Mouse (Mus musculus): ENCODE measurements at regions not wholly inside any gene's neighbourhood (a gene's known extent, or its start where the extent isn't known, plus 50 kb on each side); places are given as distances from the start of the nearest gene placed in this dataset.

GRCm38 (mm10) chr15:63674404-63674803, 170.6 kb downstream of the Gsdmc2 start:
- ATAC-seq (replicated peaks; ENCODE audit: low read depth, poor library complexity, severe bottlenecking) = no peak

- ATAC-seq (replicated peaks; ENCODE audit: low read depth, poor library complexity, severe bottlenecking) = no peak
These were observed 173.9 kb downstream of the Gsdmc2 start for GRCm38 (mm10) chr15:63671081-63671480.

- no peak for ATAC-seq (replicated peaks; ENCODE audit: low read depth, poor library complexity, severe bottlenecking)
These were observed 174.4 kb downstream of the Gsdmc2 start for GRCm38 (mm10) chr15:63670561-63670960.

GRCm38 (mm10) chr15:63667536-63667935, 177.4 kb downstream of the Gsdmc2 start:
- ATAC-seq (replicated peaks; ENCODE audit: low read depth, poor library complexity, severe bottlenecking) = no peak

- peak; percentile 90 for ATAC-seq (replicated peaks; ENCODE audit: low read depth, poor library complexity, severe bottlenecking)
These were observed 179.5 kb downstream of the Gsdmc2 start for GRCm38 (mm10) chr15:63665517-63665916.

GRCm38 (mm10) chr15:63664877-63665276, 180.1 kb downstream of the Gsdmc2 start:
- no peak for ATAC-seq (replicated peaks; ENCODE audit: low read depth, poor library complexity, severe bottlenecking)

- no peak for ATAC-seq (replicated peaks; ENCODE audit: low read depth, poor library complexity, severe bottlenecking)
These were observed 182.8 kb downstream of the Gsdmc2 start for GRCm38 (mm10) chr15:63662183-63662582.

GRCm38 (mm10) chr15:63658031-63658521, 186.9 kb downstream of the Gsdmc2 start:
- ATAC-seq (replicated peaks; ENCODE audit: low read depth, poor library complexity, severe bottlenecking) = peak; percentile 73

- peak; percentile 20; the same call in 1 of the 2 replicates for ATAC-seq (replicated peaks; ENCODE audit: low read depth, poor library complexity, severe bottlenecking)
These were observed 192.6 kb downstream of the Gsdmc2 start for GRCm38 (mm10) chr15:63652216-63652961.

- ATAC-seq (replicated peaks; ENCODE audit: low read depth, poor library complexity, severe bottlenecking) = no peak
These were observed 193.9 kb downstream of the Gsdmc2 start for GRCm38 (mm10) chr15:63651120-63651519.

- peak; percentile 95 for ATAC-seq (replicated peaks; ENCODE audit: low read depth, poor library complexity, severe bottlenecking)
These were observed 196.6 kb downstream of the Gsdmc2 start for GRCm38 (mm10) chr15:63648142-63648989.

GRCm38 (mm10) chr15:63624814-63625213, 220.2 kb downstream of the Gsdmc2 start:
- 0 out of 2 replicates have a peak, but pooled peaks have one; percentile 32 for ATAC-seq (replicated peaks; ENCODE audit: low read depth, poor library complexity, severe bottlenecking)

- ATAC-seq (replicated peaks; ENCODE audit: low read depth, poor library complexity, severe bottlenecking) = no peak
These were observed 220.7 kb downstream of the Gsdmc2 start for GRCm38 (mm10) chr15:63624249-63624648.

- peak; percentile 79 for ATAC-seq (replicated peaks; ENCODE audit: low read depth, poor library complexity, severe bottlenecking)
These were observed 228.3 kb downstream of the Gsdmc2 start for GRCm38 (mm10) chr15:63616506-63617208.

- no peak for ATAC-seq (replicated peaks; ENCODE audit: low read depth, poor library complexity, severe bottlenecking)
These were observed 230.8 kb downstream of the Gsdmc2 start for GRCm38 (mm10) chr15:63614191-63614590.

GRCm38 (mm10) chr15:63613120-63613519, 231.9 kb downstream of the Gsdmc2 start:
- ATAC-seq (replicated peaks; ENCODE audit: low read depth, poor library complexity, severe bottlenecking) = no peak

GRCm38 (mm10) chr15:63611161-63611560, 233.8 kb downstream of the Gsdmc2 start:
- peak; percentile 94 for ATAC-seq (replicated peaks; ENCODE audit: low read depth, poor library complexity, severe bottlenecking)

- ATAC-seq (replicated peaks; ENCODE audit: low read depth, poor library complexity, severe bottlenecking) = peak; percentile 57
These were observed 241.8 kb downstream of the Gsdmc2 start for GRCm38 (mm10) chr15:63603100-63603714.

GRCm38 (mm10) chr15:63601543-63601942, 243.4 kb downstream of the Gsdmc2 start:
- peak; percentile 92 for ATAC-seq (replicated peaks; ENCODE audit: low read depth, poor library complexity, severe bottlenecking)
